Mouse (Mus musculus) kidney, adult 11 months (tissue): ENCODE measurements around the gene Arsg.

Experiments
- DNase-seq: peaks from one replicate; pipeline ENCODE4 v3.0.0; 2022

Gene Arsg

DNA sequence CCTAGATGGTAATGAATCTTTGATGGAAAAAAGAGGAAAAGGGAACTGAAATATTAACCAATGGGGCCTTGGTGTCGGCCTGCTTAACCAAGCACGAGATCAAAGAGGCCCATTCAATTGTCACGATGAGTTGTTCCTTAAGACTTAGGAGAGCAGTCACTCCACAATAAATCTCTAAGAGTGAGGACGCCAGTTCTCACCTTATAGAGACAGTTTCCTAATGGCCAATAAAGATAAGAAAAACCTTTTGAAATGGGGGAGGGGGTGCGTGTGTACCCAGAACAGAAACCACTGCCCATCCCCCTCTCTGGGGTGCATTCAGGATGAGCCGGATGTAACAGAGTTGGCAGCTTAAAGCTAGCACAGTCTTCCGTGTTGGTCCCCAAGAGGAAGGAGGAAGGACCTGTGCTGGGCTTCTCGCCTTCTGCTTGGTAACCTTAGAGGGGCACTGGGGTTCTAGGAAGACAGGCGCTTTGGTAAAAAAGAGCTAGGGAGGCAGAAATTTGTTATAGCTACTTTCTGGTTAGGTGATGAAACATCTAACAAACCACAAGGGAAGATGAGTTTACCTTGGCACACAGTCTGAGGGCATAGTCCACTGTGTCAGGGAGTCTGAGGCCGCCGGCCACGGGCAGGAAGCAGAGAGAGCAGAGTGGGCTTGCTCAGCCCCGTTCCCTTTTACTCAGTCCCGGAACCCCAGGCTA lies 22.7 kb downstream of the Arsg start:
- DNase-seq, result peak; percentile 54

DNA sequence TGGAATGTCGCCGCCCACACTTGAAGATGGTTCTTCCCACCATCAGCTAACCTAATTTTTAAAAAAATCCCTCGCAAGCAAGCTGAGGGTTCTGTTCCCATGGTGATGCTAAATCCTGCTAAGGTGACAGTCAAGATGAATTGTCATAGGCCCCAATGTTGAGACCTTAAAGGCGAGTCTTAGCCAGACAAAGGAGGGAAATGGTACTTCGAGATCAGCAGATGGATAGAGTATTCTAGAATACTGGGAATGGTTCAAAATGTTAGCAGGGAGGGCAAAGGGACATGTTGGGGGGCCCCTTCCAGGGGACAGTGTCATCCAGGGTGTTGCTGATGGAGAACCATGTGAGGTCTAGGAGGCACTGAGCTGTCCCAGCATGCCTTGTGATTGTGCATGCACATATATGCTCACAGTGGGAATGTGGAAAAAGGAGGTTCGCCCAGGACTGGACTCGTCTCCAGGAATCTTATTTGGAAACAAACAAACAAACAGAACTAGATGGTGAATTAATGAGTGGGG lies 23.4 kb downstream of the Arsg start:
- no peak for DNase-seq

- no peak for DNase-seq
These were observed 24.0 kb downstream of the Arsg start for GRCm38 (mm10) chr11:109496996-109497714.

GRCm38 (mm10) chr11:109497990-109498389 lies 24.8 kb downstream of the Arsg start:
- no peak for DNase-seq

GRCm38 (mm10) chr11:109500206-109500605 lies 27.0 kb downstream of the Arsg start:
- DNase-seq, result peak; percentile 63

DNA sequence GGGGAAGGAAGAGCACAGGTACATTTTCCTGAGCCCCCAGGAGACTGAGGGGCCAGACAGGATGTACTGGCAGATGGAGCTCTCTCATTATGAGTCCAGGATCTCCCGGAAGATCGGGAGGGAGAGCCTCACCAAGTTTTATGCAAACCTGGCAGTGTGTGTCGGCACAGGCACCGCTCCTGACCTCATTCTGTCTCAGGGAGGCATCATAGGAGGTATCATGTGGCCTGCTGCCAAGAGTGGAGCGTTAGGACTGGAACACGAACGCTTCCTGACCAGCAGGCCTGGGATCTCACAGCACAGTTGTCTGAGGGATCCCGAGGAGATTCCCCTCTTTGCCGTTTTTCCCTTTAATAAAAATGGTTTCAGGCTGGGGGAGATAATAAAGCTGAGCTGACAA lies 31.8 kb downstream of the Arsg start:
- peak; percentile 39 for DNase-seq

DNA sequence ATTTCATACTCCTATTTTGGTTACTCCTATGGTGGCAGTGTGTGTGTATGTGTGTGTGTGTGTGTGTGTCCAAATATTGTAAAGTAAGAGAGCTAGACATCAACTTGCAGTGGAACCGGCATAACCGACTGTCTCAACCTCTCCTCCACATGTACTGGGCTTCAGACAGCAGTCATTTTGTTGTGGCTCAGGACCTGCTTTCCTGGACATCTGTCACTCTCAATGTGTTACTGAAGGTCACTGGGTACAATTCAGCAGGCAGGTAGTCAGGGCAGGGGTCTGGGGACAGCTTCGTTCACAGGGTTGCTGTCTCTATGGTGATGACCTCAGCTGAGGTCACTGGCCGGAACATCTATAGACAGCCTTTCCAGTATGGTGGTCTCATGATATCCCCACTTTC lies 32.6 kb downstream of the Arsg start:
- DNase-seq, result no peak

- no peak for DNase-seq
These were observed 33.9 kb downstream of the Arsg start for GRCm38 (mm10) chr11:109507068-109507467.

DNA sequence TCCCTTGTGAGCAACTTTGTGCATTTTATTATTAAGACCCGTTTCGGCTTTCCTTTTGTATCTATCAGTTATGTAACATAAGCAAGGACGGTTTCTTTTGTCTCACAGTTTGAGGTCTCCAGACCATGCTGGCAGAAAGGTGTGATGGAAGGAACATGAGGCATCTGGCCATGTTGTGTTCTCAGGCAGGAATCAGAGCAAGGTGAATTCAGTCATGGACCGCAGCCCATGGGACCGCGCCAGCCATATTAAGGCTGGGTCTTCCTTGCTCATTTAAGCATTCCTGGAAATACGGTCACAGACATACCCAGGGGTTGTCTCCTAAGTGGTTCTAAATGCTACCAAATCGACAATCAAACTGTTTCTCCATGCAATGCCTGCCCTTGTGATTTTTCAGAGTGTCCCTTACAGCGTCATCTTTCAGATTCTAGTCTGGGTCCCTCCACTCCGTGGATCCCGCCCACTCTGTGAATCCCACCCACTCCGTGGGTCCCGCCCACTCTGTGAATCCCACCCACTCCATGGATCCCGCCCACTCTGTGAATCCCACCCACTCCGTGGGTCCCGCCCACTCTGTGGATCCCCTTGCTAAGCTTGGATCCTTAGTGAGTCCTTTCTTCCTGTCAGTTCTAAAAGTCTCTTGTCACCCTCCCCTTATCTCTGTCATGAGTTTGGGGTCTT lies 40.0 kb downstream of the Arsg start:
- no peak for DNase-seq

GRCm38 (mm10) chr11:109514064-109514612 lies 41.0 kb downstream of the Arsg start:
- no peak for DNase-seq

- DNase-seq, result no peak
These were observed 44.2 kb downstream of the Arsg start for GRCm38 (mm10) chr11:109517330-109517729.

DNA sequence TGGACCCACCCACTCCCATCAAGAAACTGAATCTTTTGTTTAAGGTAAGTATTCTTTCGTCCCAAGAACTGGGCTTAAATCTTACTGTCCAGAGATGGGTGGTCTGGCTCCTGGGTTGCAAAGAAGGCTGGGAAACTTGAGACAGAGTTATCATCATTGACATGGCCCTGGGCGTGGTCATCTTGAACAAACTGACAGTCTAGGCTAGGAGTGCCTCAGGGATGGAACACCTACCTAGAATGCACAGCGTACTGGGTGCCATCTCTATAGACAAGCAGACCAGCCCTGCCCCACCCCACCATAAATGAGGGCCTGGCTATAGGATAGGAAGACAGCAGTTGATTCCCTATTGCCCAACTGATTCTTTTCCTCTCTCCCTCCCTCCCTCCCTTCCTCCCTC lies 44.6 kb downstream of the Arsg start:
- DNase-seq, result no peak

DNA sequence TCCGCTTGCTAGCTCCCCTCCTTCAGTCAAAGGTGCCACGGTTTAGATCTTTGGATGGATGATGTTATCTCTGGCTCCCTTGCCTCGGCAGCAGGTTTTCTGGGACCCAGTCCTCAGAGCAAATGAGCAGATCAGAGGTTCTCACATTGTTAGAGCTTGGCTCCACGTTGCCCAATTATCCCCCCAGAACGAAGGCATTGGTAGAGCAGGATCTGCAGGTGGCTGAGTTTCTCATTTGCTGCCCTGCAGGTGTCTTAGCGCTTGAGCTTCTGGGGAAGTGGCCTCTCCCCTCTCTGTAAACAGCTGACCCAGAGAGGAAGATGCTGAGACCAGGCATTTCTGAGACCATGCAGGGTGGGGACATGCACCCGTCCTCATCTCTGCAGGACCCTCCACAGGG lies 47.8 kb downstream of the Arsg start:
- DNase-seq, result no peak

GRCm38 (mm10) chr11:109524869-109525268 lies 51.7 kb downstream of the Arsg start:
- no peak for DNase-seq

DNA sequence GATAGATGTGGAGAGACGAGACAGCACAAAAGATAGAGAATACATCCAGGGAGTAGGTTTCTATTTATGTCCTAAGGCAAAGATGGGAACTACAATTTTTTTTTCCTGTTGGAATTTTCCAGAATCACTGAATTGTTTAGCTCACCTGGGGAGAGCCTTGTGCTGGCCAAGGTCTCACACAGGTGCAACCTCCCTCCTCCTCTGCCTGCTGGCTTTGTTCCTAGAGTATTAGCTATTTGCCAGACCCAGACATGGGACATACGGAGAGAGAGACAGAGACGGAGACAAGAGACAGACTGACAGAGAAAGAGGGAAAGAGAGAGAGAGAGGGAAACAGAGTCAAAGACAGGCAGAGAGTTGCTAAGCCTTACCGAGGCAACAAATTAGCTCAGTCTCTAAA lies 52.4 kb downstream of the Arsg start:
- DNase-seq, result no peak

- DNase-seq, result no peak
These were observed 56.9 kb downstream of the Arsg start for GRCm38 (mm10) chr11:109530030-109530429.

DNA sequence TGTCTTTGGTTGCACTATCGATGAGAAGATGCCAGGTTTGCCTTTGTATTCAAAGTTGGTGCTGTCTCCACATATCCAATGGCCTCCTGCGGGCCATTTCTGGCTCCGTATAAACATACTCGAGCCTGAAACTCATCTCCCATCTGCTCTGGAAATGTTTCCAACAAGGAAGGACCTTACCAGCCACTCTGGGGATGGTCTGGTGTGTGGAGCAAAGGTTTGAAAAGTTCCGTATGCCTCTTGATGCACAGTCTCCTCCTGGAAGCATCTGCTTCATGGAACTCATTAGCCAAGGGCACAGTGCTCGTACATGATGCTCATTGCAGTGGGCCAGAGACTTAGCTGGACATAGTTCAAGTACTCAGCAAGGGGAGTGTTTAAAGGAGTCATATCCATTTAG lies 62.8 kb downstream of the Arsg start:
- no peak for DNase-seq

DNA sequence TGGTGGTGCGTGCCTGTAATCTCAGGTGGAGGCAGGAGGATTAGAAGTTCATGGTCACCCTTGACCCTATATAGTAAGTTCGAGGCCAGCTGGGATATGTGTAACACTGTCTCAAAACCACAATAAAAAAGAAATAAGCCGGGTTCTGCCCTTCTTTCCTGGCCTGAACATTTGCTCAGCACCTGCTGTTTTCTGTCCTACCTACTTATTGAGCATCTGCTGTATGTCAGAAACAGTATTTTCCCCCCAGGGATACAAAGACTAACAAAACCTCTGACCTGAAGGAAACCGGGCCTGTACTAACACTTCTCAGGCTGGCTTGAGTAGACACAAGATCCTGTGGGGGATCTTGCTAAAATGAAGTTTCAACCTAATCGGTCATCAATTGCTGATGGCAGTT lies 63.8 kb downstream of the Arsg start:
- no peak for DNase-seq

DNA sequence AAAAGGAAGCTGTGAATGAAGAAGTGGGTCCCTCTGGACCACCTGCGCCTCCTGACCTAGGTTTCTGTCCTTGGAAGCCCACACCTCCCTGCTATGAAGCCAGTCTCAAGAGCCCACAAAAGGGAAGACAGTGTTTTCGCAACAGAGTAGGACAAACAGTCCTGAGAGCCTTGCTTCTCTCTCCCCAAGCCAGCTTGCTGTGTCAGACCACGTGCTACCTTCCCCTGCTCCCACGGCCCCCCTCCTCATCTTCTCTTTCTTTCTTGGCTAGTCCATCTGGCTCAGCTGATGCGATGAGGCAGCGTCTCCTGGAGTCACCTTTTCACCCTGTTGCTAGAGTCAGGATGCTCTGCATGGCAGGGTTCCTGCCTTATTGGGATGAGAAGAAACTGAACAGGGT lies 66.1 kb downstream of the Arsg start:
- DNase-seq, result no peak

DNA sequence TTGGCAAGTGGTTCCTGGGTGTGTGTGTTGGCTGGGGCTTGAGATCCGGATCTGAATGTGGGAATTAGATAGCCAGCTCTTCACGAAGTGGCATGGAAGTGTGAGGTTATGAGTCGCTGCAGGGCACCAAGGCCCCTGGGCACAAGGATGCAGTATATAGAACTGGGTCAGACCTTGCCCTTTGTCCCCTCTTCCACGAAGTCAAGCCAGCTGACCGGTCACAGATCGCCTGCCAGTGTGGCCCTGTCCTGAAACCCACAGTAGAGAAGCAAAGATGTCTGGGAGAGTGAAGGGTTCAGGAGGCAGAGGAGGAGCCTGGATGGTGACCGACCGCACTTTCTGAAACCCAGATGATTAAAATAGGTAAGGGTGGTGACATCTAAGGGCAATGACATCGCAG lies 70.3 kb downstream of the Arsg start:
- peak; percentile 53 for DNase-seq

- no peak for DNase-seq
These were observed 71.3 kb downstream of the Arsg start for GRCm38 (mm10) chr11:109544432-109544831.

DNA sequence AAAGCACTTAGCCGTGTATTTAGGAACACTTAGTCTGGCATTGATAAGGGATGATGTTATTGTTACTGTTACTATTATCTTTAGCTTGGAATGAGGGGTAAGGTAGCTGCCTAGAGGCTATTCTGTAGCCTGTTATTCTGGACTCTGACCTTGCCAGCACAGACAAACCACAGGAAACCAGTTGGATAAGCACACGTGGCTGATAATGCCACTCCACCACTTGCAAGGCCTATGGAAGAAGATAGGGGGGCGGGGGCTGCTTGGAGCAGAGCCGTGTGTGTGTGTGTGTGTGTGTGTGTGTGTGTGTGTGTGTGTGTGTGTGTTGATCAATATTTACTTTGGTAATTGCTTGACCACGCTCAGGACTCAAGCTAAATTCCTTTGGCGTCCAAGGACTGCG lies 72.1 kb downstream of the Arsg start:
- no peak for DNase-seq

DNA sequence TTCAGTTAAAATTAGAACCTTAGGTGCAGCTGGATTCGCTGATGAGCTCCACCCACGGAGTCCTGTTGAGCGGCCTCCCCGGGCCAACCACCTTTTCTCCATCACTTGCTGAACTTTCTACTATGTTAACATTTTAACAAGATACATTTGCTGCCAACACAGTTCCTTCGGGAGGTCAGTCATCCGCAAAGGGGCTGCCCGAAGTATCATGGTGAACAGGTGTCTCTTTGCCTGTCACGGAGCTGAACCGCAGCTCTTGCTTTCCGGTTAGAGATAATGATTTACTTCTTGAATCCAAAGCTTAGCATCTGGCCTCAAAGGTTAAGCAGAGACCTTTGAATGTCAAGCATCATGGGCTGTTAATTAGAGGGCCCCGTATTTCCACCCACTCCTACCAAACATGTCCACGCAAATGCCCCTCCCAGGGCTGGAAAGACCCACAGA lies 72.5 kb downstream of the Arsg start:
- DNase-seq, result peak; percentile 95
